Mouse (Mus musculus) erythroblast, embryonic 14.5 days (primary cell): ENCODE measurements around the gene Gm9857. TPM values are rescaled to one million over a fixed set of nuclear protein-coding genes. Genes with fewer than 3 reads are reported as not detected.

Source experiments
- H3K27me3 ChIP-seq: 2 replicates; pipeline ENCODE4 v1.6.1; 2012; ENCODE audit warnings: inconsistent platforms; ENCODE audit not compliant: control insufficient read depth
- H3K36me3 ChIP-seq: 2 replicates; pipeline ENCODE4 v1.6.1; 2012; ENCODE audit warnings: mild to moderate bottlenecking, inconsistent platforms; ENCODE audit not compliant: control insufficient read depth
- H3K4me1 ChIP-seq: 2 replicates; pipeline ENCODE4 v1.6.1; 2012; ENCODE audit warnings: inconsistent platforms; ENCODE audit not compliant: control insufficient read depth
- H3K4me3 ChIP-seq: replicated peaks from 2 replicates; pipeline ENCODE3; 2012; ENCODE audit warnings: moderate library complexity, mild to moderate bottlenecking, inconsistent platforms
- H3K9me3 ChIP-seq: 2 replicates; pipeline ENCODE4 v1.6.1; 2012; ENCODE audit warnings: low read length, inconsistent platforms, mixed read lengths; ENCODE audit not compliant: control insufficient read depth
- GATA1 ChIP-seq: IDR thresholded peaks from 2 replicates; pipeline ENCODE4 v1.6.1; 2012; ENCODE audit warnings: low read length, inconsistent platforms, mixed read lengths
- TAL1 ChIP-seq: IDR thresholded peaks from 3 replicates; pipeline ENCODE4 v1.6.1; 2012; ENCODE audit warnings: low read length, inconsistent platforms, mixed read lengths
- polyA plus RNA-seq: library from polyadenylated mRNA; stranded (reverse); fragments of >175 nt; gene quantifications from 2 replicates; pipeline ENCODE4 v1.2.3, GENCODE M21; 2012

Gene Gm9857
- not detected in 2 replicates for polyA plus RNA-seq

DNA sequence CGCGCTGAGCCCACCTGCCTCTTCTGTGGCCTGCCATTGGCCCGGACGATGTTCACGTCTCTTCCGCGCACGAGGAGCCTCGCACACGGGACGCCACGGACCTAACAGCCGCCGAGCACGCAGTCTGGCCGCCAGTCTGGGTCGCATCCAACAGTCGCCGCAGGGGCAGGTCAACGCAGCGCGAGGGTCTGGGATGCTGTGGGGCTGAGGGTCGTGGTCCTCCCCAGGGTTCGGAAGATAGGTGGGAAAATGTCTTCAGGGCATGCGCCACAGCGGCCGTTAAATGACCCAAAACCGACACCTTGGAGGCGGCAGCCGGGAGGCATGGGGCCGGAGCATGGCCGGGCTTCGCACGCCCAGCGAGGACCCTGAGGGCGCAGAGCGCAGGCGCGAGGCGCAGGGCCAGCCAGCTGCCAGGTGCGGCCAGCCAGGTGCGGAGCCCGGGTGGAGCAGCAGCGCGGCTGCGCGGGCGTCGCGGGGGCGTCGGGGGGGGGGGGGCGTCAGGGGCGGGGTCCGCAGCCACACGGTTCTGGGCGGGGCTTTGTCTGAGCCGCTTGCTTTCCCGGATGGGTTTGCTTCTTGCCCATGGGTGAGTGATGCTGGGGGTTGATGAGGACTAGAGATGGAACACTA is at the start of gene Gm9857:
Gene Gm9857, minus strand, starts transcription at position 445 of the 633 bp plus-strand sequence.
- no peak within 1 kb of the TSS for H3K4me3 ChIP-seq
- TF ChIP-seq GATA1 (no peak), TAL1 (no peak)

DNA sequence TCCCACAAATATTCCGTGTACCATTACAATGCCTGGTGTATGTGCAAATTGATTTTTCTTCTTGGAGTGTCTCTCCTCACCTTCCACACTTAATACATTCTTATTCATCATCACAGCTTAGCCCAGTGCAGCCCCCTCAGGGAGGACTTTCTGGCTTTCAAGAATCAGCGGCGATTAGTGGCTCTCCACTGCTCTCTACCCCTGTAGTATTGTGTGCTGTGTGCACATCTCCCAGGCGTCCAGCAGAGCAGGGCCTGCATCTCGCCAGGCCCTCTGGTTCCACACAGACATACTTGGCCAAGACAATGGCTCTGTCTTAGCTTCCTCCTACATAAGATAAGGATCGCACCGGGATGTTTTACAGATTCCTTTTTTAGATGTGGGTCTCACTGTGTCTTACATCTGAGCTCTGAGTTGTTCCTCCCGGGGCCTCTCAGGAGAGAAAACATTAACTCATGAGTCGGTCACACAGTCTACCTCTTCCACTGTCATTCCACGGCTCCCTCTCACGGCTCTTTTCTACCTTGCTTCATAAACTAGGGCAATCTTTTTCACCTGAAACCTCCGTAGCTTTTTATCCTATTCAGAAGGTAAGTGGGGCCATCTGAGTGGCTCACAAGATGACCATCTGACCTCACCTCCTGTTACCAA is 46.9 kb upstream of the Gm9857 start:
- TF ChIP-seq TAL1 (no peak), GATA1 (no peak)
- no peaks in the 10 kb centered on the region; the same call in 1 of the 2 replicates for H3K36me3 ChIP-seq
- peaks cover 12% of the 10 kb centered on the region for H3K4me1 ChIP-seq
- H3K9me3 ChIP-seq, result no peaks in the 10 kb centered on the region
- H3K27me3 ChIP-seq, result no peaks in the 10 kb centered on the region
- no peak overlapping the region for H3K4me3 ChIP-seq

More for the DNA sequence above, at the start of gene Gm9857:
- Histone ChIP-seq H3K27me3 (peaks cover 5% of the 10 kb centered on the region), H3K9me3 (peaks cover 13% of the 10 kb centered on the region), H3K4me1 (peaks cover 4% of the 10 kb centered on the region; the same call in 1 of the 2 replicates), H3K36me3 (no peaks in the 10 kb centered on the region)

DNA sequence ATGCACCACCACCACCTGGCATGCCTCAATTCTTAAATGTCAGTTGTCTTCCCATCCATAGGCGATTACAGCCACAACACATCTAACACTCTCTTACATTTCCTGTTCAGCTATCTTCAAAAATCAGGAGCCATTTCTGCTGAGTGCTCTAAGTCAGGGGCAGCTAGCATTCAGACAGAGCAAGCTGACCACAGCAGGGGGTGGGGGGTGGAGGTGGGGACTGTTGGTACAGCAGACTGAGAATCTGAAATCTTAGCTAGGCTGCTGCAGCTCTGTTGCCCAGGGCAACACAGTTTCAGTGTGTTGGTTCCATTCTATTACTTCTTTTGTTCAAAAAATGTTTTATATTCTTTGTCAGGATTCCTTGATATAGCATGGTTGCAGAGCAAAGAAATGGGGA is 46.3 kb upstream of the Gm9857 start:
- no peak overlapping the region for H3K4me3 ChIP-seq
- H3K4me1 ChIP-seq, result peaks cover 16% of the 10 kb centered on the region
- no peaks in the 10 kb centered on the region for H3K36me3 ChIP-seq
- TF ChIP-seq TAL1, result no peak
- TF ChIP-seq GATA1, result no peak
- no peaks in the 10 kb centered on the region for H3K9me3 ChIP-seq
- H3K27me3 ChIP-seq, result no peaks in the 10 kb centered on the region

DNA sequence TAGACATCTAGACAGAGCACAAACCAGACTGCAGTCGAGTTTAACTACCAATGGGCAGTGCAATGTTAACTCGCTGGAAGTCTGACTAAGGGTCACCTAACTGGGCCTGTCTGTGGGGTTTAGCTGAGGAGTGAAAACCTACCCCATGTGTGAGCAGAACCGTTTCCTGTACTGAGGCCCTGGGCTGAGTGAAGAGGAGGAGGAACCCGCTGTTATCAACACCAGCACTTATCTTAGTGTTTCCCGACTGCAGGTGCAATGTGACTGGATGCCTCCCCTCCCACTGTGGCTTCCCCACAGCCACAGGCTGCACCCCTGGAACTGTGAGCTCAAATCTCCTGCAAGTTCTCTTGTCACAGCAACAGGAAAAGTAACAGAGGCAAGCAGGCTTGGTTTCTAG is 43.7 kb upstream of the Gm9857 start:
- Histone ChIP-seq H3K4me1 (peaks cover 16% of the 10 kb centered on the region), H3K27me3 (no peaks in the 10 kb centered on the region), H3K36me3 (peaks cover 10% of the 10 kb centered on the region), H3K4me3 (no peak overlapping the region), H3K9me3 (no peaks in the 10 kb centered on the region)
- TF ChIP-seq TAL1, result 0 out of 3 replicates have a peak, but pooled peaks have one; percentile 13
- no peak for TF ChIP-seq GATA1

DNA sequence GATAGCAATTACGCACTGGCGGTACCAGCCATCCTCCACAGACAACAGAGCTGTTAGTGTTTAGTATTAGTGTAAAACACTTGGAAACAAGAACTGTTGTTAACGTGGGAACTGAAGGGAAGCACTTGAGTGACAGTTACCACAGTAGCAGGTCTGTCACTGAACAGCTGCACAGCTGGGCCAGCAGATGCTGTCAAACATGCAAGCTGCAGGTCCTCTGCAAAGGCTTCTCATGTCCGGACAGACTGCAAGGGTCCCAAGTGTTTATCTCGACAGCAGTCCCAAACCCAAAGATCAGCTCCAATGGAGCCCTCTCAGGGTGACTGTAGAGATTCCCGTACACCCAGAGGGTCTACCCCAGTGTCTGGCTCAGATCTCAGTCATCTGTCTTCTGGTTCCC is 41.7 kb upstream of the Gm9857 start:
- Histone ChIP-seq H3K36me3 (peaks cover 10% of the 10 kb centered on the region), H3K27me3 (no peaks in the 10 kb centered on the region), H3K4me1 (peaks cover 20% of the 10 kb centered on the region), H3K4me3 (no peak overlapping the region), H3K9me3 (no peaks in the 10 kb centered on the region)
- TF ChIP-seq GATA1, result no peak
- no peak for TF ChIP-seq TAL1

DNA sequence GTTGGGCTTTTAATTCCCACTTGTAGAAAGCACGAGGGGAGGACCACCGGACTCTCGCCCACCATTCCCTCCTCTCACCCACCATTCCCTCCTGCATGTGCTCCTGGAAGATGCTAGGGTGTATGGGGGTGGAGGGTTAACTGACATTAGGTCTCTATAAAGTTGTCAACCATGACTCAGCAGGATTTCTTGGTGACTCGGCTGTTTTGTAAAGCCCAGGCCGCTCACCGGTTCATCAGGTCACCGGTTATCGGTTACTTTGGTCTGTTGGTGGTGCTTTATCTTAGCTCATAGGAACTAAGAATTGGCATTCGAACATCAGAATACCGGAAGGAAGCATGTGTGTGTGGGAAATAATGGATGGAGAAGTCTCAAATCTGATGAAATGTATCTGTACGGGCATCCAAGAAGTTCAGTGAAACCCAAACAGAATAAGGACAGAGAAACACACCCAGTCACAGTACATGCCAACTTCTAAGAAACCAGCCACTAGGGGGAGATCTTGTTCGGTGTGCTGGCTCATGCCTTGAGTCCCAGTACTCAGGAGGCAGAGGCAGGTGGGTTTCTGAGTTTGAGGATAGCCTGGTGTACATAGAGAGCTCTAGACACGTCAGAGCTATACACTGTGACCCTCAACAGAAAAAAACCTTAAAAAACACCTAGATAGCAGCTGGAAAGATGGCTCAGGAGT is 37.2 kb upstream of the Gm9857 start:
- Histone ChIP-seq H3K4me3 (no peak overlapping the region), H3K36me3 (peaks cover 10% of the 10 kb centered on the region), H3K27me3 (no peaks in the 10 kb centered on the region), H3K9me3 (no peaks in the 10 kb centered on the region), H3K4me1 (peaks cover 25% of the 10 kb centered on the region)
- TF ChIP-seq TAL1 (no peak), GATA1 (no peak)

DNA sequence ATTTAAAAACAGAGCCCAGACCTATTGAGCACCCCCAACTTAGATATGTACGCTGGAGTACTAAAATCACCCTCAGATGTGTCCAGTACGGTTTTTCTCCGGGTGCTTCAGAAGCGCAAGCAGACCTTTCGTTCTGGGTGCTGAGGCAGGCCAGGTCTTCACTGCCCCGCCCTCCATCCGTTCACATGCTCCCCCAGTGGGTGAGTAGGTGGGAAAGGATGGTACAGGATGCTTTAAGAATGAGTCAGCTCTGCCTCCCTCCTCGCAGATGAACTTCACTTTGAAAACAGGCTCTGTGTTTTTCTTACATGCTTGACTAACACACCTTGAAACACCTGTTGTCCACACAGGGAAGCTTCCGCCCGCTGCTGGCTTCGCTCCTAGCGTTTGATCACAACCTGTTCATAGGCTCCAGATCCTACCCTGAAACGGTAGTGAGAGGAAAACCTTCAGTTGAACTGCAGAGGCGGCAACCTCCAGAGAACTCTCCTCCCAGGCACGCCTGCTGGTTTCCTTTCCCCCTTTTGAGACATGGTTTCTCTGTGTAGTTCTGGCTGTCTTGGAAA is 34.8 kb upstream of the Gm9857 start:
- TF ChIP-seq TAL1 (no peak), GATA1 (no peak)
- H3K4me1 ChIP-seq, result peaks cover 21% of the 10 kb centered on the region
- no peaks in the 10 kb centered on the region for H3K9me3 ChIP-seq
- no peaks in the 10 kb centered on the region for H3K27me3 ChIP-seq
- H3K4me3 ChIP-seq, result no peak overlapping the region
- H3K36me3 ChIP-seq, result peaks cover 7% of the 10 kb centered on the region

DNA sequence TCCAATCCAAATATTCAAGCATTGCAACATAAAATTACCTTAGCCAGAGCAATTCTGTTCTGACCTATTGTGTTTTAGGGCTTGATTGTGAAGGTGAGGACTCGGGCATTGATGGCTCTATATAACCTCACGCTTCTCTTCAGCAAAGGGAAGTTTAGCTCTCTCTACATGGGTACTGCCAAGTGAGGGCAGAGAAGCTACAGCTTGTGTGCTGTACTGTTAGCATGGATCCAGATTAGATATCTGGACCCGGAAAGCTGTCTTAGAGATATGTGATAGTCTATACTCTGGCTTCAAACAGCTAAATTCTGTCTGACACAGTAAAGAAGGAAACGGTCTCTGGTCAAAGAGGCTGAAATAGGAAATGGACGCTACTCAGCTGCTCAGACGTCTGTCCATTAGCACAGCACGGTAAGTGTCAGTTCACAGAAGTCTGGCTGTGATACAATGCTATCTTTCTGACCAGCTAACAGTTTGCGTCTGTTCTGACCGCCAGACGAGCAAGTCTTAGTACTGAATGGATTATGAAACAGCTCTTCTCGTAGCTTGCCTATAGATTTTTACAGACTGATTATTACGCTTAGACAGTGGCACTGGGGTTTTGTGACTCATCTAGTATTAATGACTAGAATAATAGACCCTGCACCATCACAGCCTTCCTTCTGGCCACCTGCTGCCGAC is 33.9 kb upstream of the Gm9857 start:
- Histone ChIP-seq H3K36me3 (no peaks in the 10 kb centered on the region; the same call in 1 of the 2 replicates), H3K9me3 (no peaks in the 10 kb centered on the region), H3K4me3 (no peak overlapping the region), H3K27me3 (no peaks in the 10 kb centered on the region), H3K4me1 (peaks cover 21% of the 10 kb centered on the region)
- TF ChIP-seq TAL1, result no peak
- no peak for TF ChIP-seq GATA1
